In the genomic region with DNA sequence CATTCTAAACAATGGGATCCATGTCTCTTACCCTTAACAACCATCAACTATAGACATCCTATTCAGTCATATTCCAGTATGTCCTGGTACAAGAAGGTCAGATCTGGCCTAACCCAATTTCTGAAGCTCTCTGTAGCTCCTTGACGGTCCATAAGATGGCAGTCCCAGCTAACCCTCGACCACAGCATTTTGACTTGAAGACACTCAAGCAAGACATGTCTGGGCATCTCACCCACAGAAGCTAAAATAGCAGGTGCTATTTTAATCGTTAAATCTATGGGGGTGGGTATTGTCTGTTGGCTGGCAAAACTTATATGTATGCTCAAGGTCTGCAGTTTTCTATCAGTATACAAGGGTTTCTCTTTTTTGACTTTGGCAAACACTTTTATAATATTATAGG, we compare ENCODE assay signal across 22 mouse cellular contexts. TPM values are rescaled to one million over a fixed set of nuclear protein-coding genes. Genes with fewer than 3 reads are reported as not detected.
DNase-seq lines count a peak whose midpoint lies in the region; ATAC-seq and TF ChIP-seq lines count a peak whose summit lies in the region.
"Had no signal": no experiment of that assay in that cellular context is flagged by ENCODE, and none has a peak within 500 bp of the region (broad histone marks: within the 10 kb centered on the region; RNA-seq: fewer than 3 reads in every experiment).

No protein-coding gene starts in this region.

- TF ChIP-seq CTCF in cerebellum, adult 2 months (IDR thresholded peaks at IDR 0.05; ENCODE audit: borderline replicate concordance, insufficient read depth, low read depth, low read length), result peak; percentile 35; the same call in 1 of the 2 replicates
- peak; percentile 18; the same call in 1 of the 2 replicates for TF ChIP-seq CTCF in kidney, postnatal 0 days (IDR thresholded peaks at IDR 0.05; ENCODE audit: low read depth)

- no peak overlapping the region for H3K4me2 ChIP-seq in kidney, postnatal 0 days (ENCODE audit: low read length)
- H3K4me2 ChIP-seq: heart, embryonic 11.5 days; limb, embryonic 12.5 days; stomach, embryonic 15.5 days had no signal

- 26% methylated on average over 3 of the region's 3 CpGs for WGBS in cerebellum, adult 2 months
- WGBS in kidney, postnatal 0 days, result 81% methylated on average over 3 of the region's 3 CpGs

- DNase-seq in cerebellum, adult 2 months, result peak in 1 of 2 experiments; percentile 37
- no peak for DNase-seq in kidney, postnatal 0 days (ENCODE audit: low spot score)
- DNase-seq in kidney, adult 9 months, result no peak
- peak; percentile 25 for DNase-seq in ES-E14 (ENCODE audit: low read depth, low spot score)
- DNase-seq in cerebellum, postnatal 25 days, result peak; percentile 22 to 41
- no peak for DNase-seq in yolk sac, embryonic 10.5 days (ENCODE audit: low spot score)
- no peak for DNase-seq in left cerebral cortex, adult 18-20 months (ENCODE audit: low spot score in 2 of 2)
- DNase-seq: adrenal gland, postnatal 36 days; gastrocnemius, postnatal 25 days; heart, postnatal 4 days; kidney, postnatal 14 days; layer of hippocampus, postnatal 36 days; right cerebral cortex, adult 18-20 months; spleen, adult 18-20 months had no signal

- no peak for ATAC-seq in cerebellum, adult (ENCODE audit: insufficient number of reproducible peaks, low FRiP score, low TSS enrichment)
- ATAC-seq in kidney, postnatal 0 days (replicated peaks; ENCODE audit: low FRiP score, low read depth), result no peak
- ATAC-seq: lung, postnatal 0 days had no signal

- no peaks in the 10 kb centered on the region for H3K27me3 ChIP-seq in cerebellum, adult 2 months (ENCODE audit: control insufficient read depth, insufficient read depth, low read length)
- no peaks in the 10 kb centered on the region for H3K27me3 ChIP-seq in kidney, postnatal 0 days (ENCODE audit: insufficient read depth, low read length)
- H3K27me3 ChIP-seq: limb, embryonic 12.5 days; megakaryocyte, embryonic 14.5 days; stomach, embryonic 15.5 days had no signal

- H3K36me3 ChIP-seq in kidney, postnatal 0 days (ENCODE audit: insufficient read depth, low read length), result peaks cover 10% of the 10 kb centered on the region
- H3K36me3 ChIP-seq in ES-E14 (ENCODE audit: control insufficient read depth, insufficient read depth, low read length, poor library complexity, severe bottlenecking), result peaks cover 23% of the 10 kb centered on the region

- no peak overlapping the region for H3K4me3 ChIP-seq in cerebellum, adult 2 months (replicated peaks; ENCODE audit: insufficient read depth, low read depth, low read length)
- H3K4me3 ChIP-seq in kidney, postnatal 0 days (replicated peaks; ENCODE audit: low read depth, low read length), result no peak overlapping the region
- no peak overlapping the region for H3K4me3 ChIP-seq in ES-E14 (ENCODE audit: insufficient read depth in 1 of 2, low read depth in 1 of 2, low read length in 2 of 2, poor library complexity in 1 of 2, severe bottlenecking in 1 of 2)
- H3K4me3 ChIP-seq: embryonic facial prominence, embryonic 10.5 days; limb, embryonic 12.5 days; megakaryocyte, embryonic 14.5 days; stomach, embryonic 15.5 days had no signal

- no peaks in the 10 kb centered on the region for H3K9me3 ChIP-seq in kidney, postnatal 0 days (replicated peaks; ENCODE audit: low read length)
- H3K9me3 ChIP-seq in ES-E14 (ENCODE audit: control insufficient read depth, insufficient read depth, low read depth, low read length), result no peaks in the 10 kb centered on the region
- H3K9me3 ChIP-seq: embryonic facial prominence, embryonic 10.5 days; limb, embryonic 12.5 days; megakaryocyte, embryonic 14.5 days; stomach, embryonic 15.5 days had no signal

- in situ Hi-C loops in ES-E14 (cut with MboI; ENCODE audit: low sequenced_read_pairs in 2 of 2, unreplicated experiment in 2 of 2), result loop anchor here (10.0 kb wide), 1 partner anchor 140 kb away; no protein-coding TSS in a partner anchor

- H3K9ac ChIP-seq in kidney, postnatal 0 days (ENCODE audit: low read depth, low read length), result no peak overlapping the region
- no peak overlapping the region; the same call in 1 of the 2 replicates for H3K9ac ChIP-seq in ES-E14 (ENCODE audit: insufficient read depth, low read depth, low read length, poor library complexity, severe bottlenecking)
- H3K9ac ChIP-seq: limb, embryonic 12.5 days; liver, embryonic 14.5 days; stomach, embryonic 15.5 days had no signal

- no peak overlapping the region for H3K27ac ChIP-seq in cerebellum, adult 2 months (ENCODE audit: insufficient read depth, low read length)
- H3K27ac ChIP-seq in kidney, postnatal 0 days, result no peak overlapping the region
- peak overlapping the region; percentile 18; the same call in 1 of the 2 replicates for H3K27ac ChIP-seq in ES-E14 (ENCODE audit: insufficient read depth, low read depth, low read length, poor library complexity, severe bottlenecking)
- H3K27ac ChIP-seq: embryonic facial prominence, embryonic 10.5 days; limb, embryonic 12.5 days; liver, embryonic 14.5 days; stomach, embryonic 15.5 days had no signal

- H3K4me1 ChIP-seq in cerebellum, adult 2 months (ENCODE audit: control insufficient read depth, insufficient read depth, low read length), result peaks cover 5% of the 10 kb centered on the region
- H3K4me1 ChIP-seq in kidney, postnatal 0 days (replicated peaks; ENCODE audit: insufficient read depth, low read length), result no peaks in the 10 kb centered on the region
- H3K4me1 ChIP-seq in ES-E14 (ENCODE audit: control insufficient read depth in 2 of 2, insufficient read depth in 2 of 2, low read length in 2 of 2, poor library complexity in 1 of 2), result peaks cover 1 to 3% of the 10 kb centered on the region in 2 experiments; a peak in 2 of 4 replicates
- H3K4me1 ChIP-seq: embryonic facial prominence, embryonic 10.5 days; limb, embryonic 12.5 days; stomach, embryonic 15.5 days had no signal

- no peak for TF ChIP-seq POLR2A in cerebellum, adult 2 months (IDR thresholded peaks at IDR 0.05; ENCODE audit: borderline replicate concordance, insufficient read depth, low read length)

TF ChIP-seq in ES-E14, 5 proteins besides CTCF, POLR2A, EP300 and RAD21:
- no peak for TF ChIP-seq ZNF384 (IDR thresholded peaks at IDR 0.05; ENCODE audit: low read depth, low read length)
- no peak for TF ChIP-seq CHD2 (IDR thresholded peaks at IDR 0.05; ENCODE audit: low read depth, low read length)
- no peak for TF ChIP-seq HCFC1 (IDR thresholded peaks at IDR 0.05; ENCODE audit: borderline replicate concordance, insufficient read depth, low read length)
- no peak for TF ChIP-seq MAFK (IDR thresholded peaks at IDR 0.05; ENCODE audit: insufficient read depth, low read depth, low read length)
- TF ChIP-seq ZC3H11A (IDR thresholded peaks at IDR 0.05; ENCODE audit: borderline replicate concordance, low read depth, low read length), result no peak

RNA-seq across cellular contexts. Expression of a gene that starts 33.4 kb away (rescaled TPM):
- 27.3 and 31.5 TPM in 2 replicates for polyA plus RNA-seq in cerebellum, adult 2 months (2012; rRNA removed)
- 130 and 135 TPM in 2 replicates for polyA plus RNA-seq in kidney, postnatal 0 days (2015; fragmentation: Nextera tagmentation; extraction: Ambion mirVana)
- 141 and 213 TPM in 2 replicates for total RNA-seq in ES-E14 (2012; rRNA removed)
- total RNA-seq in left cerebral cortex, adult 18-20 months (2021), result 10 to 100 TPM; 53.7 to 57.0 TPM

Comparison
In these comparisons a context has a peak if more than half of its experiments do, and no peak if none do; other contexts are left out.
1. DNase-seq: peak in ES-E14 (single experiment) and cerebellum, postnatal 25 days (2 of 2); none in kidney, postnatal 0 days (single experiment), kidney, adult 9 months (single experiment), yolk sac, embryonic 10.5 days (single experiment) and left cerebral cortex, adult 18-20 months (0 of 2).